Mouse (Mus musculus) heart, postnatal 25 days (tissue): ENCODE data around the gene Cryba4. TPM values are rescaled to one million over a fixed set of nuclear protein-coding genes. Genes with fewer than 3 reads are reported as not detected.

Experiments
- DNase-seq: peaks from one replicate; pipeline ENCODE4 v3.0.0; 2022; ENCODE audit warnings: low spot score
- intact Hi-C: fragments of 180-260 bp; cut with DNase I; formaldehyde crosslinking; loops from one replicate; pipeline ENCODE4 v1.15.1; 2025
- total RNA-seq, 2 experiments: library from RNA; stranded (reverse); gene quantifications; 2 replicates each; pipeline ENCODE4 v1.2.3; 2021

The Cryba4 gene
- total RNA-seq = 10 to 100 TPM in 1 of 2 experiments, 1 to 10 TPM in 1; 8.9 to 10.3 TPM

DNA sequence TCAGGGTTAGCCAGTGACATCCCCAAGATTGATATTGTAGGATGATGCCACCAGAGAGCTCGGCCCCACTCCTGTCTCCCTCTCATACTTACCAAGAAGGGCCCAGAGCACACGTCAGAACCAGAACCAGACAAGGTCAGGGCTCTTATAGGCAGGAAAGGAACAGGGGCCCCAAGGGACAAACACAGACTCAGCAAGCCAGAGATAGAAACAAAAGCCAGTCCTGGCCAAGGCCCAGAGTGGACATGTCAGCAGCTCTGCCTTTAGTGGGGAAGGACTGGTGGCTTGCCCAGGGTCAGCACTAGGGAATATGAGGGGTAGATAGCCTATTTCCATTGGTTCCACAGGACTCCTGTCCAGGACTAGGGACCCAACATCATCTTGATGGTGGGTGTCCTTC, at the start of gene Cryba4:
TSS of gene Cryba4 (minus strand) at position 119 of the 400 bp plus-strand sequence.
- DNase-seq = peak; percentile 38
- intact Hi-C loops = no loop called here

DNA sequence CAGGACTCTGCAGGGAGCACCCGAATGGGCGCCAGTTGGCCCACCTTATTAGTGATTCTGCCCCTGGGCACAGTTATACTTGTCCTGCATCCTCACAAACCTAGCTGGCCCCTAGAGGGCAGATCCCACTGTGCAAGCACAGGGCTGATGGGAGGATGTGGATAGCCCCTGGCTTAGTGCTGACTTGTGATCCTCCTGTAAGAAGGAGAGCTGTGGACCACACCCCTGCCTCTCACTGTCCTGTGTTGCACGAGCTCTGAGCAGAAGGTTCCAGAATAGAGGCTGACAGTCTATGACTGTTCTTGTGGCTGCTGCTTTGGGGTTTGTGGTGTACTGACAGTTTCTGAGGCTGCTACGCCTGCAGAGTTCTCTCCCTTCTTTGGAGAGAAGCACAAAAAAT, 49.4 kb upstream of the Cryba4 start:
- DNase-seq = no peak
- intact Hi-C loops = loop anchor here (2.0 kb wide), 1 partner anchor 15 kb away; no protein-coding TSS in a partner anchor

DNA sequence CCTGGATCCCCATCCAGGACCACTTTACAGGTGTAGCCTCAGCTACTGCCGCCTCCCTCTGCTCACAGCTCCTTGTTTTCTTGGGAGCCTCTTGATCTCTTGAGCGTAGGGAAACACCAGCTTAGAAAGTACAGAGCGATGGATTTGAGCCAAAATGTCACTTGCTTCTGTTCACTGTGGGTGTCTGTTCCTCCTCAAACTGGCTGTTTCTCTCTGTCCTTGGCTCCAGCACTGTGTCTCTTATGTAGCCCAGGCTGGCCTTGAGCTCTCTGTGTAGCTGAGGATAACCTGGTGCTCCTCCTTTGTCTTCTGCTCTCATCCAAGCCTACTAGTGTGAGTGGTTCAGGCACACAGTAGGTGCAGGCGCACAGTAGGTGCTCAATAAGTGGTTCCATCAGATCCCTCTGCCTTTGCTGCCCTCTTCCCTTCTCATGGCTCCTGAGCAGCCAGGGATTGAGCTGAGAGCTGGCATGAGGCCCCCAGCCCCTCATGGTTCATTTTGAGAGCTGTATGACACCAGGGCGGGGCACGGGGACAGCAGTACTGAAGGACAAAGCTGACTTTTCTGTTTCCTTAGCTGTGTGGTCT, 48.5 kb upstream of the Cryba4 start:
- intact Hi-C loops = loop anchor here (2.0 kb wide), 1 partner anchor 16 kb away; no protein-coding TSS in a partner anchor

DNA sequence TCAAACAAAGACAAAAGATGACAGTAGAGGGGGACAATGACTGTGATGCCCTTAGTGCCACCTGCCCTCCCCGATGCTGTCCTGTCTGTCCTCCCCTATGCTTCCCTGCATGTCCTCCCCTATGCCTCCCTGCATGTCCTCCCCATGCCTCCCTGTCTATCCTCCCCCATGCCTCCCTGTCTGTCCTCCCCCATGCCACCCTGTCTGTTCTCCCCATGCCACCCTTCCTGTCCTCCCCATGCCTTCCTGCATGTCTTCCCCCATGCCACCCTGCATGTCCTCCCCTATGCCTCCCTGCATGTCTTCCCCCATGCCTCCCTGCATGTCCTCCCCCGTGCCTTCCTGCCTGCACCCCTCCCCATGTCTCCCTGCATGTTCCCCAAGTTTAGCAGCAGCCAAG, 47.8 kb upstream of the Cryba4 start:
- intact Hi-C loops = loop anchor here (2.0 kb wide), 1 partner anchor 17 kb away; no protein-coding TSS in a partner anchor

More for the DNA sequence above, 48.5 kb upstream of the Cryba4 start:
- DNase-seq = no peak

DNA sequence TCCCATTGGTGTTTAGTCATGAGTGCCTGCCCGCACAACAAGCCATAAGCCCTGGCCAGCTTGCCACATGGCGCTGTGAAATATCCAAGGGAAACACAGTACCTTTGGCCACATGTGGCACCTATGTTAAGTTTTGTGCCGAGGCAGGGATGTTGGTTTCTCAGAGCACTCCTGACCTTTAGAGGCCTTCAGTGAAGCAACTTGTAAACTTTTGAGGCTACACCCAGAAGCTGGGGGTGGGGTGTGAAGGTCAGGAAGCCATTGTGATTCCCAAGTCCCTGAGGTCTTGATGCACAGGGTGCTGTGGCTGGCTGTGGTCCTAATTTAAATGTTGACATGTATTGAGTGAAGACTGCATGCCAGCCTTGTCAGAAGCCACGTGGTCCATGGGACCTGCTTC, 47.1 kb upstream of the Cryba4 start:
- no peak for DNase-seq
- intact Hi-C loops = no loop called here

More for the DNA sequence above, 47.8 kb upstream of the Cryba4 start:
- no peak for DNase-seq

DNA sequence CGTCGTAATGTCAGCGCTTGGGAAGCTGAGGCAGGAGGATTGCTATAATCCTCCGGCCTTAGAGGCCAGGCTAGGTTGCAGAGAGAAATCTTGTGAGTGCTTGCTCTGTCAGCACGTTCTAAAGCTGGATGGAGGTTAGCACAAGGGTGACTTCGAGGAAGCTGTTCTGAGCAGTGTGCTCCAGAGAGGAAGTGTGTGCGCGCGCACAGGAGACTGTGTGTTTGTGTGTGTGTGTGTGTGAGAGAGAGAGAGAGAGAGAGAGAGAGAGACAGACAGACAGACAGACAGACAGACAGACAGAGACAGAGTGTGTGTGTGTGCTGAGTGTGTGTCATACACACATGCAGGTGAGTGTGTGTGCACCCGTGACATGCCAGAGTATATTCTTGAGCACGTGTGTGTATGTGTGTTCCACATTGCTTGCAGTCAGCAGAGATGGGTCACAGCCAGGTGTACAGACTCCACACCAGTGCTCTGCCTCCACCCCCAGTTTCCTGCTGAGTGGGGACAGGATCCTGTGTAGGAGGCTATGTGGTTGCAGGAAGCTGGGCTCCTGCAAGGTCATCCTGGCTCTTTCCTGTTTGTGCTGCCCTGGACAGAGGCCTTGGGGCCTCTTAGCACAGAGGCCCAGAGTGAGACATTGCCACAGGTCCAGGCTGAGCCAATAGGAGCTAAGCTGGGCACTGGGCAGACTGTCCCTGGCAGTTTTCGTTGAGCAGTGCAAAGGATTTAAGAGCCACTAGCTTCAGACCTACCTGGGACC, 46.1 kb upstream of the Cryba4 start:
- intact Hi-C loops = no loop called here
- DNase-seq = peak; percentile 53

DNA sequence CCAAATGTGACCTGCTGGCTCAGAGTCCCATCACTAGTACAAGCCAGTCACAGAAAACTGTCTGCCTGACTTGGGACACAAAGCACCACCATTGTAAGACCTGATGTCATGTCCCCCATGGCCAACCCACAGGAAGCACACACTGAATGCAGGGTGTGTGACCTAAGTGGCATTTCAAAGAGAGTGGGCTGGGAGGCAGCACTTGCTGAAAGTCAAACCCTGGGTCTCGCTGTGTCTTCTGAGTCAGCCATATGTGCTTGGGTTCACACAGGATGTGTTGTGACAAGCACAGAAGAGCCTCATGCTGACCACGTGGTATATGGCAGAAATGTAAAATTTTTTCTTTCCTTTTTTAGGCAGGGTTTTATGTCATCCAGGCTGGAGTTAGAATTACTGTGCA, 44.9 kb upstream of the Cryba4 start:
- intact Hi-C loops = no loop called here
- DNase-seq = no peak

DNA sequence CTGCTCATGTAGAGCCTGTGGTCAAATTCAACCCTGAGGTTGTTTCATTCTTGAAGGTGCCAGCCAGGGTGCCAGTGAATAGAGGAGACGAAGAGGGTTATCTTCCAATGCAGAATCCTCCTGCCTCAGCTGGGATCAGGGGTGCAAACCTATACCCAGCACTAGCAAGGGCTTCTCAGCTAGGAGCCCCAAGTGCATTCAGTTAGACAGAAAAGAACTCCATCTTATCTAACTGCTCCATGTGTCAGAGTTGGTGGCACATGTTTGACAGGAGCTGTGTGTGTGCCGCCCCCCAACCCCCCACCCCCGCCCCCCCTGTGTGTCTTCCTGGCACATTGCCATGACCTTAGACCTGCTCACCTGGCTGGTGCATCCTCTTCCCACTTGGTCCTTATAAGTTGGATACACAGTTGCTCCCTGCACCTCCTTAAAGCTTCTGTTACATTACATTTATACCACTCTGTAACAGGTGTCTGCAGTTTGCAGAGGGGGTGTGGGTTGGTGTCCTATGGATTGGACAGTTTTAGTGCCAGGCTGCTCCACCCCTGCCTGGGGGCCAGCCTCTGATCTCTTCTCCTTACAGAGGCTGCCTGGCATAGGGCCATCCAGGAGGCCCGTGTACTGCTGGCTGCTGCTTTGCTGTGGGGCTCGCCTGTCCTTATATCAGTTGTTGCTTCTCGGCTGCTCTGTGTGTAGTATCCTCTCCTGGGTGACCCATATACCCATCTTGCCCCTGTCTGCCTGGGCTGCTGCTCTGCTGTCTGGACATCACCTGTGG, 44.3 kb upstream of the Cryba4 start:
- DNase-seq = no peak
- intact Hi-C loops = no loop called here

DNA sequence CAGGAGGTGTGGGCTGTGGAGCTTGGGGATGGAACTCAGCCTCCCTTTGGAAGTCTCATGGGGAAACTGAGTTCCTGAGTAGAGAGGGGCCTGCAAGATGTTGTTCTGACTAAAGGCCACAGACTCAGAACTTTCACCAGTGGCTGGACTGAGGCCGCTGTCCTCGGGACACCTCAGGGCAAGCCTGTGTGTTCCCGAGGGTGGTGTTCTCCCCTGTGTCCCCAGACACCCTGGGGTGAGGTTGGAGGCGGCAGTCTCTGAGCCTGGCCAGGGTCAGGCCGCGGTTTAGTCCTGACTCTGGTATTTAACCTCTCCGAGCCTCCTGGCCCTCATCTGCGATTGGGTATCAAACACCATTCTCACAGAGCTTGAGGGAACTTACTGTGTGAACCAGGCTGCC, 43.2 kb upstream of the Cryba4 start:
- DNase-seq = no peak
- intact Hi-C loops = no loop called here

DNA sequence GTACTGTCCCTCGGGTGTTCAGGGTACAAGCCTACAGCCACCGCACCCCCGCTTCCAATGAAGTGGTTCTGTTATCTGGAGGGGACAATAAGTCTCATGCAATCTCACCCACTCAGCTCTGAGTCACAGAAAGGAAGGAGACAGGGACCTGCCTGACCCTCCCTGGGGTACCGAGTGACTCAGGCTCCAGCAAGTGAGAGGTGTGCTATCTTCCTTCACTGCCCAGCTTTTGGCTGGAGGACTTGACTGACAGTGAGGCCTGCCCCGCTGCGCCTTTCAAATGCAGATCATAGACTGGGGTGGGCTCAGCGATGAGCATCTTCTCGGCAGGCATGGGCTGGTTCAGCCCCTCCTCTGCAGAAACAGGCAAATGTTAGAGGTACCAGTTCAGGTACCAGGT, 42.8 kb upstream of the Cryba4 start:
- intact Hi-C loops = no loop called here
- DNase-seq = no peak

DNA sequence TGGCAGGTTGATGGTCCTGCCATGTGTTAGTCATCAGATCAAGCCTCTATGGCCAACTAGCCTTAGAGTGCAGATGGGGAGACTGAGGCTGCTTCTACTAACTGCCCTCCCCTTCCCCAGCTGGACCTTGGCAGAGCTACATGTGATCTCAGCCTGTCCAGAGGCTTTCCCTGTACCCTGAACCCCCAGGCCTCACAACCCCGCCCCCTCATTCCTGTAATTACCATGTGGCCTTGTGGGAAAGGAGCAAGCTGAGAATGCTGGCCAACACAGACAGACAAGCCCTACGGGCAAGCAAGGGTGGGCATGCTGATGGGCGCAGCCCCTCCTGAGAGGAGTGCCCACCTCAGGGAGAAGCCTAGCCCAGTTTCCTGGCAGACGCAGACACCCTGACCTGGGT, 42.4 kb upstream of the Cryba4 start:
- DNase-seq = no peak
- intact Hi-C loops = no loop called here

DNA sequence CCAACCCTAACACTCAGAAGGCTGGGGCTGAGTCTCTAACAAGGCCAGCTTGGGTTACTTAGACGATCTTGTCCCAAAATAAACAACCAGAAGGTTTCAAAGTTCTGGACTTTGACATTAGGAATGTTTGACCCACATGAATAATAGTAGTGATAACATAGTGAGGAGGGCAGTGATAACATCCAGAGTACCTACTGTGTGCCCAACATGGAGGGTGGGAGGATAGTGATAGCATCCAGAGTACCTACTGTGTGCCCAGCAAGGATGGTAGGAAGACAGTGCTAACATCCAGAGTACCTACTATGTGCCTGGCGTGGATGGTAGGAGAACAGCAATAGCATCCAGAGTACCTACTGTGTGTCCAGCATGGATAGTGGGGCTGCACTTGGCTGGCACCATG, 41.5 kb upstream of the Cryba4 start:
- DNase-seq = no peak
- intact Hi-C loops = no loop called here

DNA sequence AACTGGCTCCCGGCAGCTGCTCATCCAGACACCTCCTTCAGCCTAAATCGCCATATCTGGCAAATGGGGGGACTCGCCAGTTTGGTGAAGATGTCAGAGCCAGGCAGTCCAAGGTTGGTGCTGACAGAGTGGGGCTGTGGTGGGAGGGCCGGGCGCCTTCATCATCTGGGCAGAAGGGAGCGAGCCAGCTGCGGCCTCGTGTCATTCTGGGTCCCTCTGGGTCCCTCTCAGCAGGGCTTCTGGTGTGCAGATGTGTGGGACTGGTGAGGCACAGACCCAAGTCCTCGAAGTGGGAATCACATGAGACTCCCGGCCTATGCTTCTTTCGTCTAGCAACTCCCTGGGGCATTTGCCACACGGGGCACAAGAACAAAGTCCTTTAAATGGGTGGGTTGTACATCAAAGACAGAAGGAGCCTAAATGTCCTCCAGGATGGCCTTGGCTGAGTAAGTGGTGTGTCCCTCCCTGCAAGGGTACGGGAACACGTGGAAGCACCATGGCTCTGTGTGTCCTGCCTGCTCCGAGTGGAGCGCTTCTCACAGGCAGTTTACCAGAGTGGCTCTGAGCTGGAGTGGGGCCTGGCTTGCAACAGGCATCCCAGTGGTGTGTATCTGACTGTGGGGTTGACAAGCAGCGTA, 40.1 kb upstream of the Cryba4 start:
- no peak for DNase-seq
- intact Hi-C loops = no loop called here

DNA sequence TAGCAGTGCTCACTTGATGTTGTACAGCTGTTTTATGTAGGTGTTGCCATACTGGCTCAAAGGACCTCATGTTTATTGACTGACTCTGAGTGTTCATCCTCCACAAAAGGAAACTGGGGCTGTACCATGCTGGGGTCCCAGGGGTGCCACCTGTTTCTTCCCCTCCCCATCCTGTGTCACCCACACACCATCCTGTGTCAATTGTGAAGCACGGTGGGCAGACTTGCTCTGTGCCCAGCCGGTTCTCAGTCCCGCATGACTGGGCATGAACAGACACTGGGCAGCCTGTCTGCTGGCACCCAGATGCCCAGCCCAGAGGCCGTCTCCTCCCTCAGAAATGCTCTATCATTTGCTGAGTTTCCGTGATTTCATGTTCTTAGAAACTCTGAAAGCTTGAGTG, 39.5 kb upstream of the Cryba4 start:
- no peak for DNase-seq
- intact Hi-C loops = no loop called here

DNA sequence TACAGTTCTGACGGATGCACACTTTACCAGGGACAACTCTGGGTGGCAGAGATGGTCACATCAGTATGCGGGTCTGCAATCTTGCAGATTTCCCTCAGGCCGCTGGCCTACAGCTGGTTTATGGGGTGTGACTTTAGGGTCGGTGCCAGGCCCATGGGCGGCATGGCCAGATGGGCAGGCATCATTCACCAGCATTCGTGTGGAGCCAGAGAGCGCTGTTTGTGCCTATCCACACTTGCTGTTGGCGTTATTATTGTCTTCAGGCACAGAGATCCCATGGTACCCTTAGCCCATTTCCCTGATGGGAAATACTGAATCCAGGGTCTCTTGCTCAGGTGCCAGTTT, 38.2 kb upstream of the Cryba4 start:
- intact Hi-C loops = no loop called here

DNA sequence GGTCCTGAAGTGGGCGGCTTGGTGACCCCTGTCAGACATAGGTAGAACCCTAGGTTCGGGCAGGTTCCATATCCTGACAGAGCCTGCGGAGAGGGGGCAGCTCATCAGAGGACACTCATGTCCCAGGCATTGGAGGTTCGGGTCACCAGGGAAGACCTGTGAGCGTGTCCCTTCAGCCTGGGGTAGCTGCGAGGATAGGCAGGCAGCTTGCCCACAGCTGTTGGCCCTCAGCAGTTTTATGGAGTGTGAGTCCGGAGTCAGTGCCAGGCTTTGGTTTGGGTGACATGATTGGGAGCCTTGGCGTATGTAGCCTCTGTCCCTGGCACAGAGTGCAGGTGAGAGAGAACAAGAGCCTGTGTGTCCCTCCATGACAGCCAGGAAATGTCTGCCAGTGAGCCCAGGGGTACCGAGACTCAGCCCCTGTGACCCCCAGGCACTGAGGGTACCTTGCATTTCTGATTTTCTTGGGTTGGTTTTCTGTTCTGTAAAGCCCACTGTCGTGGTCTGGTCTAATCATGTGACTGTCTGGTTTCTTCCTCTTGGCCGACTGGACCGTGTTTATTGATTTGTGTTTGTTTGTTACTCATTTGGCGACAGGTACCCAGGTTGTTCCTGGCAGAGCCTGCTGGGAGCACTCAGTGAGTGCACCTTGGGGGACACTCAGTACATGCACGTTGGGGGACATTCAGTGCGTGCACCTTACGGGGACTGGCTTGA, 37.7 kb upstream of the Cryba4 start:
- intact Hi-C loops = no loop called here
- no peak for DNase-seq

More for the DNA sequence above, 38.2 kb upstream of the Cryba4 start:
- no peak for DNase-seq

DNA sequence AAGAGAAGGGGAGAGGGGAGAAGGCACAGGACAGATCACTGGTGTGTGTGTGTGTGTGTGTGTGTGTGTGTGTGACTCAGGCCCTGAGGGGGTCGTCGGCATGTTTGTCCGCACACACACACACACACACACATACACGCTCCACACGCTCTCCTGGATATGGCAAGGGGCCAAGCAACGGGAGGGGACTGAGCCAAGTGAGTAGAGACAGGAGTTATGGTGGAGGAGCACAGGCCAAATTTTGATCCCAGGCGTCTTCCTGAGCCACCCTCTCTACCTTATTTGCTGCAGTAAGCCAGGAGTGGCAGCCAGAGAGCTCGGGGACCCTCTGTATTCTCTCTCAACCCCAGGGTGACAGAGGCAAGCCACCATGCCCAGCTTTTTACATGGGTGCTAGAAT, 36.9 kb upstream of the Cryba4 start:
- intact Hi-C loops = no loop called here

DNA sequence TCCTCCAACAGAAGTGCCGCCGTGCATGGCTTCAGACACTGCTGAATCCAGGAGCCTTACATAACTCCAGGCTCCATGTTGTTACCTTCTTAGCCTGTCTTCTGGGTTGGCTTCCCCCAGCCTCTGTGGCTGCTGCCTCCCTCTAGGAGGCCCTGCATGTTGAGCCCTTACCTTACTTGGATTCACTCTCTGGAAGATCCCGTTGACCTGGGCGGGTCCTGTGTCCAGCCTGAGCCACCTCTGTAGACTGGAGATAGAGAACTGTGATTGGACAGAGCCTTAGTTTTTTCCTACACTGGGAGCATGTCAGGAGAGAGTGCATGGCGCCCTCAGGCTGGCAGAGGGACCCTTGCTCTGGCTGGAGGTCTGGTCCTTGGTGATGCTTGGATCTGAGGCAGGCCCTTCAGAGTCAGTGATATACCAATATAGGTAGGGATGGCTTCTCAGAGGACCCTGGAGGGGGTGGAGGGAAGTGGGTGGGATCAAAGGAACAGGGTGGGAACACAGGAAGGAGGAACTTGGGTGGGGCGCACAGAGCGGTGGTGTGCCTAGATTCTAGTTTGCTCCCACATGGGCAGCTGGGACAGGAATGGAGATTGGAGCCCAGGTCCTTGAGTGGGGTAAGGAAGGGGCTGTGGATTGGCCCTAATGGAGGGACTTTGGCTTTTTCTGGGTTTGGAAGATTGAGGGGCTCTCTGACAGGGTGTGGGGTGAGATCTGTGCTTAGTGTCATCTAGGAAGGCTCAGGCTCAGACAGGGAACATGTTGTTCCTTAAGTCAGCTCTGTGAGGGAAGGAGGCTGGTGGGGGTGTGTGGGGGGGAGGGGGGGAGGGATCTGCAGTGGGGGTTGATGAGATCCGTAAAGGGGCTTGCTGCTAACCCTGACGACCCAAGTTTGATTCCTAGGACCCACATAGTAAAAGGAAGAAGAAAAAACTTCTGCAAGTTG, 36.1 kb upstream of the Cryba4 start:
- no peak for DNase-seq
- intact Hi-C loops = no loop called here

More for the DNA sequence above, 36.9 kb upstream of the Cryba4 start:
- no peak for DNase-seq

DNA sequence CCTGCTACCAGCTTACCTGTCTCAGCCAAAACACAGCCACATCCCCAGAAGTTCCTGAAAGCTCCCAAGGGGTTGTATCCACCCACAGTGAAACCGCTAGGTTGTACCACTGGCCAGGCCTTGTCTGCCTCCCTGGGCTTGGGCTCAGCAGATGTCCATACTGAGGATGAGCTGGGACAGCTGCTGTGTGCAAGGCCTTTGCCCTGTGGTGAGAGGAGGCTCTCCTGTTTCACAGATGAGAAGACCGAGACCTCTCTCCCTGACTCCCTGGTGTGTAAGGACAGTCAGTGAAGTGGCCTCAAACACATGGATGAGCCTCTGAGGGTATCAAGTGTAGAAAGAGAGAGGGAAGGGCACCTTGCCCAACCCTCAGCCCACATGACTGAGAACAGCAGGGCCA, 35.3 kb upstream of the Cryba4 start:
- intact Hi-C loops = no loop called here
- no peak for DNase-seq
